Mouse (Mus musculus): ENCODE measurements around the gene Usp19. TPM values are rescaled to one million over a fixed set of nuclear protein-coding genes. Genes with fewer than 3 reads are reported as not detected.

Usp19 gene
- polyA plus RNA-seq, 1 experiment, result 511 TPM

- H3K27ac ChIP-seq (ENCODE audit: insufficient read depth, low read depth, low read length), result no peak overlapping the region
- TF ChIP-seq POLR2A (IDR thresholded peaks at IDR 0.05; ENCODE audit: insufficient read depth, low read depth, low read length) (no peak), CTCF (IDR thresholded peaks at IDR 0.05; ENCODE audit: insufficient read depth, low read depth, low read length) (no peak)
- 94% methylated on average over 1 of the region's 1 CpGs for WGBS
These were observed 40.6 kb downstream of the Usp19 start for GRCm38 (mm10) chr9:108530954-108531353.

GRCm38 (mm10) chr9:108531496-108531895, 41.1 kb downstream of the Usp19 start:
- Histone ChIP-seq H3K27ac (ENCODE audit: insufficient read depth, low read depth, low read length) (no peak overlapping the region), H3K4me1 (ENCODE audit: control insufficient read depth, insufficient read depth, low read length) (no peaks in the 10 kb centered on the region), H3K4me3 (ENCODE audit: insufficient read depth, low read depth, low read length) (no peak overlapping the region)
- TF ChIP-seq CTCF (IDR thresholded peaks at IDR 0.05; ENCODE audit: insufficient read depth, low read depth, low read length) (no peak), POLR2A (IDR thresholded peaks at IDR 0.05; ENCODE audit: insufficient read depth, low read depth, low read length) (no peak)
- 89% methylated on average over 1 of the region's 1 CpGs for WGBS

More at GRCm38 (mm10) chr9:108530954-108531353, 40.6 kb downstream of the Usp19 start:
- no peaks in the 10 kb centered on the region for H3K4me1 ChIP-seq (ENCODE audit: control insufficient read depth, insufficient read depth, low read length)
- H3K4me3 ChIP-seq (ENCODE audit: insufficient read depth, low read depth, low read length), result no peak overlapping the region

GRCm38 (mm10) chr9:108540846-108541245, 50.4 kb downstream of the Usp19 start:
- TF ChIP-seq POLR2A (IDR thresholded peaks at IDR 0.05; ENCODE audit: insufficient read depth, low read depth, low read length), result no peak
- TF ChIP-seq CTCF (IDR thresholded peaks at IDR 0.05; ENCODE audit: insufficient read depth, low read depth, low read length), result no peak
- H3K27ac ChIP-seq (ENCODE audit: insufficient read depth, low read depth, low read length), result no peak overlapping the region
- H3K4me1 ChIP-seq (ENCODE audit: control insufficient read depth, insufficient read depth, low read length), result no peaks in the 10 kb centered on the region
- no peak overlapping the region for H3K4me3 ChIP-seq (ENCODE audit: insufficient read depth, low read depth, low read length)

GRCm38 (mm10) chr9:108545986-108546385, 55.6 kb downstream of the Usp19 start:
- Histone ChIP-seq H3K27ac (ENCODE audit: insufficient read depth, low read depth, low read length) (no peak overlapping the region), H3K4me1 (ENCODE audit: control insufficient read depth, insufficient read depth, low read length) (no peaks in the 10 kb centered on the region), H3K4me3 (ENCODE audit: insufficient read depth, low read depth, low read length) (no peak overlapping the region)
- 90% methylated on average over 3 of the region's 3 CpGs for WGBS
- TF ChIP-seq CTCF (IDR thresholded peaks at IDR 0.05; ENCODE audit: insufficient read depth, low read depth, low read length) (no peak), POLR2A (IDR thresholded peaks at IDR 0.05; ENCODE audit: insufficient read depth, low read depth, low read length) (no peak)

GRCm38 (mm10) chr9:108546875-108547274, 56.5 kb downstream of the Usp19 start:
- Histone ChIP-seq H3K4me1 (ENCODE audit: control insufficient read depth, insufficient read depth, low read length) (no peaks in the 10 kb centered on the region), H3K4me3 (ENCODE audit: insufficient read depth, low read depth, low read length) (no peak overlapping the region), H3K27ac (ENCODE audit: insufficient read depth, low read depth, low read length) (no peak overlapping the region)
- TF ChIP-seq CTCF (IDR thresholded peaks at IDR 0.05; ENCODE audit: insufficient read depth, low read depth, low read length) (no peak), POLR2A (IDR thresholded peaks at IDR 0.05; ENCODE audit: insufficient read depth, low read depth, low read length) (no peak)
- 86% methylated on average over 1 of the region's 1 CpGs for WGBS

Other genes with a start within 250 kb of the Usp19 start
- not detected in 2 replicates for gene Dag1, start 226.6 kb upstream of the Usp19 start, polyA plus RNA-seq (2012; ENCODE audit: insufficient read depth, insufficient read length, low replicate concordance, missing spikeins)
- gene Nicn1, start 200.2 kb upstream of the Usp19 start, polyA plus RNA-seq (2012; ENCODE audit: insufficient read depth, insufficient read length, low replicate concordance, missing spikeins), result not detected in 2 replicates
- not detected in 2 replicates for gene Amt, start 193.7 kb upstream of the Usp19 start, polyA plus RNA-seq (2012; ENCODE audit: insufficient read depth, insufficient read length, low replicate concordance, missing spikeins)
- gene Rhoa, start 184.5 kb upstream of the Usp19 start, polyA plus RNA-seq (2012; ENCODE audit: insufficient read depth, insufficient read length, low replicate concordance, missing spikeins), result 187 and 421 TPM in 2 replicates
- not detected in 2 replicates for gene Tcta, start 184.4 kb upstream of the Usp19 start, polyA plus RNA-seq (2012; ENCODE audit: insufficient read depth, insufficient read length, low replicate concordance, missing spikeins)
- gene Gpx1, start 151.7 kb upstream of the Usp19 start, polyA plus RNA-seq (2012; ENCODE audit: insufficient read depth, insufficient read length, low replicate concordance, missing spikeins), result not detected in 2 replicates
- gene Usp4, start 142.7 kb upstream of the Usp19 start, polyA plus RNA-seq (2012; ENCODE audit: insufficient read depth, insufficient read length, low replicate concordance, missing spikeins), result not detected in 2 replicates
- gene 1700102P08Rik, start 97.8 kb upstream of the Usp19 start, polyA plus RNA-seq (2012; ENCODE audit: insufficient read depth, insufficient read length, low replicate concordance, missing spikeins), result not detected in 2 replicates
- gene Ccdc36, start 62.1 kb upstream of the Usp19 start, polyA plus RNA-seq (2012; ENCODE audit: insufficient read depth, insufficient read length, low replicate concordance, missing spikeins), result not detected in 2 replicates
- gene BC048562, start 54.1 kb upstream of the Usp19 start, polyA plus RNA-seq (2012; ENCODE audit: insufficient read depth, insufficient read length, low replicate concordance, missing spikeins), result not detected in 2 replicates
- gene Ccdc71, start 30.1 kb upstream of the Usp19 start, polyA plus RNA-seq (2012; ENCODE audit: insufficient read depth, insufficient read length, low replicate concordance, missing spikeins), result not detected in 2 replicates
- not detected in 2 replicates for gene Klhdc8b, start 29.0 kb upstream of the Usp19 start, polyA plus RNA-seq (2012; ENCODE audit: insufficient read depth, insufficient read length, low replicate concordance, missing spikeins)
- gene Lamb2, start 10.9 kb upstream of the Usp19 start, polyA plus RNA-seq (2012; ENCODE audit: insufficient read depth, insufficient read length, low replicate concordance, missing spikeins), result not detected in 2 replicates
- not detected in 2 replicates for gene Qars, start 17.1 kb downstream of the Usp19 start, polyA plus RNA-seq (2012; ENCODE audit: insufficient read depth, insufficient read length, low replicate concordance, missing spikeins)
- gene Qrich1, start 26.2 kb downstream of the Usp19 start, polyA plus RNA-seq (2012; ENCODE audit: insufficient read depth, insufficient read length, low replicate concordance, missing spikeins), result not detected in 2 replicates
- gene Impdh2, start 69.7 kb downstream of the Usp19 start, polyA plus RNA-seq (2012; ENCODE audit: insufficient read depth, insufficient read length, low replicate concordance, missing spikeins), result not detected in 2 replicates
- not detected in 2 replicates for gene Ndufaf3, start 76.8 kb downstream of the Usp19 start, polyA plus RNA-seq (2012; ENCODE audit: insufficient read depth, insufficient read length, low replicate concordance, missing spikeins)
- not detected in 2 replicates for gene Dalrd3, start 79.3 kb downstream of the Usp19 start, polyA plus RNA-seq (2012; ENCODE audit: insufficient read depth, insufficient read length, low replicate concordance, missing spikeins)
- 73.0 TPM in 1 of 2 replicates, not detected in the other for gene Wdr6, start 88.1 kb downstream of the Usp19 start, polyA plus RNA-seq (2012; ENCODE audit: insufficient read depth, insufficient read length, low replicate concordance, missing spikeins)
- not detected in 2 replicates for gene P4htm, start 107.1 kb downstream of the Usp19 start, polyA plus RNA-seq (2012; ENCODE audit: insufficient read depth, insufficient read length, low replicate concordance, missing spikeins)
- gene Arih2, start 158.8 kb downstream of the Usp19 start, polyA plus RNA-seq (2012; ENCODE audit: insufficient read depth, insufficient read length, low replicate concordance, missing spikeins), result not detected in 2 replicates
- gene Slc25a20, start 171.5 kb downstream of the Usp19 start, polyA plus RNA-seq (2012; ENCODE audit: insufficient read depth, insufficient read length, low replicate concordance, missing spikeins), result not detected in 2 replicates
- gene Prkar2a, start 198.7 kb downstream of the Usp19 start, polyA plus RNA-seq (2012; ENCODE audit: insufficient read depth, insufficient read length, low replicate concordance, missing spikeins), result not detected in 2 replicates